Mouse (Mus musculus) olfactory bulb, adult 2 months (tissue): ENCODE results near the gene Tnrc6a.

Experiments used
- CTCF ChIP-seq: fragments of 200-500 bp; IDR thresholded peaks from 2 replicates; pipeline ENCODE4 v1.5.1; 2012; ENCODE audit warnings: low read depth, mild to moderate bottlenecking, low read length, moderate library complexity; ENCODE audit not compliant: insufficient read depth
- POLR2A ChIP-seq: fragments of 200-500 bp; IDR thresholded peaks from 2 replicates; pipeline ENCODE4 v1.6.1; 2012; ENCODE audit warnings: mild to moderate bottlenecking, low read depth, low read length, moderate library complexity; ENCODE audit not compliant: insufficient read depth

- TF ChIP-seq POLR2A (no peak), CTCF (no peak)
These were observed 22.4 kb upstream of the Tnrc6a start for GRCm38 (mm10) chr7:123101295-123101694.
